Mouse (Mus musculus): ENCODE measurements around the gene Fto. TPM values are rescaled to one million over a fixed set of nuclear protein-coding genes. Genes with fewer than 3 reads are reported as not detected.

Gene Fto
- polyA plus RNA-seq, 2 experiments, result 10.0 to 15.6 TPM

DNA sequence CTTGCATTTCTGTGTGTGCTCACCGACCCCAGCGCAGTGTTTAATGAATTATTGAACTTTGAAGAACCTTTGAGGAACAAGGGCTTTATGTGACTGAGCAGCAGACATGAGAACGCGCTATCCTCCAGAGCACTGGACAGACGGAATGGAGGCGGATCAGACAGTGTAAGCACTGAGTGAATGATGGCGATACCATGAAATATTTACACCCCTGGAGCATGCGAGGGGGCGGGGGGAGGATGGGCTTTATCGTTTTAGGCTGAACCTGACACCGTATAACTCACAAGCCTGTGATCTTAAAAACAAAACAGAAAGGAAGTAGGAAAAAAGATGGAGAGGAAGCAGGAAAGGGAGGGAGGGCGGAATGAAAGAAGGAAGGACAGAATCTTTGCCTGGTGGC is 57.6 kb downstream of the Fto start:
- no peak overlapping the region for H3K4me2 ChIP-seq (ENCODE audit: low read depth)
- H3K4me3 ChIP-seq (ENCODE audit: insufficient read depth in 1 of 2, low read depth in 2 of 2, low read length in 2 of 2), result no peak overlapping the region
- ATAC-seq (ENCODE audit: insufficient read depth), result no peak

GRCm38 (mm10) chr8:91371995-91372394 is 58.7 kb downstream of the Fto start:
- ATAC-seq (ENCODE audit: insufficient read depth), result no peak

More for the DNA sequence above, 57.6 kb downstream of the Fto start:
- no peak for DNase-seq (ENCODE audit: low read depth in 3 of 3, low spot score in 3 of 3)
- no peak overlapping the region for H3K9ac ChIP-seq (replicated peaks)
- no peaks in the 10 kb centered on the region for H3K27me3 ChIP-seq (ENCODE audit: control insufficient read depth, insufficient read depth, low read length)
- TF ChIP-seq CTCF (IDR thresholded peaks at IDR 0.05; ENCODE audit: low read depth) (no peak), EP300 (IDR thresholded peaks at IDR 0.05; ENCODE audit: low read depth) (no peak)
- H3K4me1 ChIP-seq (replicated peaks; ENCODE audit: control insufficient read depth in 2 of 2, insufficient read depth in 2 of 2, low read length in 1 of 2), result peaks cover 0 to 14% of the 10 kb centered on the region in 2 experiments; a peak in 2 of 4 replicates
- 52% methylated on average over 12 of the region's 12 CpGs for WGBS (ENCODE audit: insufficient replicate concordance)
- H3K9me3 ChIP-seq (ENCODE audit: control insufficient read depth, low read length), result no peaks in the 10 kb centered on the region
- no peaks in the 10 kb centered on the region for H3K36me3 ChIP-seq (replicated peaks; ENCODE audit: control insufficient read depth, insufficient read depth, low read depth)
- H3K27ac ChIP-seq, result no peak overlapping the region

GRCm38 (mm10) chr8:91372780-91373577 is 59.7 kb downstream of the Fto start:
- H3K4me3 ChIP-seq (ENCODE audit: insufficient read depth in 1 of 2, low read depth in 2 of 2, low read length in 2 of 2), result no peak overlapping the region
- H3K9me3 ChIP-seq (ENCODE audit: control insufficient read depth, low read length), result no peaks in the 10 kb centered on the region
- H3K4me2 ChIP-seq (ENCODE audit: low read depth), result no peak overlapping the region
- DNase-seq (ENCODE audit: low read depth in 3 of 3, low spot score in 3 of 3) (no peak), ATAC-seq (ENCODE audit: insufficient read depth) (no peak)
- no peaks in the 10 kb centered on the region for H3K36me3 ChIP-seq (replicated peaks; ENCODE audit: control insufficient read depth, insufficient read depth, low read depth)
- TF ChIP-seq CTCF (IDR thresholded peaks at IDR 0.05; ENCODE audit: low read depth), result no peak
- no peak for TF ChIP-seq EP300 (IDR thresholded peaks at IDR 0.05; ENCODE audit: low read depth)
- H3K27ac ChIP-seq, result no peak overlapping the region
- no peak overlapping the region for H3K9ac ChIP-seq (replicated peaks)
- WGBS (ENCODE audit: insufficient replicate concordance), result 76% methylated on average over 9 of the region's 9 CpGs
- H3K27me3 ChIP-seq (ENCODE audit: control insufficient read depth, insufficient read depth, low read length), result no peaks in the 10 kb centered on the region
- H3K4me1 ChIP-seq (replicated peaks; ENCODE audit: control insufficient read depth in 2 of 2, insufficient read depth in 2 of 2, low read length in 1 of 2), result peaks cover 19 to 33% of the 10 kb centered on the region in 2 experiments

More at GRCm38 (mm10) chr8:91371995-91372394, 58.7 kb downstream of the Fto start:
- Histone ChIP-seq H3K4me3 (ENCODE audit: insufficient read depth in 1 of 2, low read depth in 2 of 2, low read length in 2 of 2) (no peak overlapping the region), H3K4me2 (ENCODE audit: low read depth) (no peak overlapping the region), H3K4me1 (replicated peaks; ENCODE audit: control insufficient read depth in 2 of 2, insufficient read depth in 2 of 2, low read length in 1 of 2) (peaks cover 11 to 25% of the 10 kb centered on the region in 2 experiments), H3K36me3 (replicated peaks; ENCODE audit: control insufficient read depth, insufficient read depth, low read depth) (no peaks in the 10 kb centered on the region), H3K9ac (replicated peaks) (no peak overlapping the region), H3K9me3 (ENCODE audit: control insufficient read depth, low read length) (no peaks in the 10 kb centered on the region), H3K27me3 (ENCODE audit: control insufficient read depth, insufficient read depth, low read length) (no peaks in the 10 kb centered on the region), H3K27ac (no peak overlapping the region)
- WGBS (ENCODE audit: insufficient replicate concordance), result 39% methylated on average over 4 of the region's 4 CpGs
- TF ChIP-seq CTCF (IDR thresholded peaks at IDR 0.05; ENCODE audit: low read depth) (no peak), EP300 (IDR thresholded peaks at IDR 0.05; ENCODE audit: low read depth) (no peak)
- DNase-seq (ENCODE audit: low read depth in 3 of 3, low spot score in 3 of 3), result no peak

GRCm38 (mm10) chr8:91375054-91375938 is 62.0 kb downstream of the Fto start:
- Histone ChIP-seq H3K4me1 (replicated peaks; ENCODE audit: control insufficient read depth in 2 of 2, insufficient read depth in 2 of 2, low read length in 1 of 2) (peaks cover 21 to 35% of the 10 kb centered on the region in 2 experiments), H3K4me2 (ENCODE audit: low read depth) (no peak overlapping the region), H3K9me3 (ENCODE audit: control insufficient read depth, low read length) (no peaks in the 10 kb centered on the region), H3K27ac (no peak overlapping the region), H3K27me3 (ENCODE audit: control insufficient read depth, insufficient read depth, low read length) (no peaks in the 10 kb centered on the region), H3K36me3 (replicated peaks; ENCODE audit: control insufficient read depth, insufficient read depth, low read depth) (no peaks in the 10 kb centered on the region), H3K4me3 (ENCODE audit: insufficient read depth in 1 of 2, low read depth in 2 of 2, low read length in 2 of 2) (no peak overlapping the region), H3K9ac (replicated peaks) (no peak overlapping the region)
- WGBS (ENCODE audit: insufficient replicate concordance), result 66% methylated on average over 20 of the region's 20 CpGs
- ATAC-seq (ENCODE audit: insufficient read depth) (no peak), DNase-seq (ENCODE audit: low read depth in 3 of 3, low spot score in 3 of 3) (no peak)
- TF ChIP-seq CTCF (IDR thresholded peaks at IDR 0.05; ENCODE audit: low read depth) (no peak), EP300 (IDR thresholded peaks at IDR 0.05; ENCODE audit: low read depth) (no peak)

DNA sequence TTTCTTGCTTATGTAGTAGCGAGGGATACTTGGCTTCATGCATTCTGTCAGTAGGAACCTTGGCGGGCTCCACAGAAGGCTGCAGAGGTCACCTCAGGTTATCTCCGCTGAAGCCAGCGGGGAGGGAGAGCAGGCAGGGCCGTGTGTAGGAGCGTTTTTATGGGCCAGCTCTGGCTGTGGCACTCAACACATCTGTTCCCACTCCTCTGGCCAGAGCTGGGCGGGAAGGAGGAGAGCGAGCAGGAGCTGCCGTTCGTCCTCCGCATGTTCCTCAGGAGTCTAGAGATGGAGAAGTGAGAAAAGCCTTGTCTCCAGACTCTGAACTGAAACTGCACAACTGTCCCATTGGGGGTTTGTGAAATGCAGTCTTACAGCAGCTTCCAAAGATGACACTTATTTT is 63.5 kb downstream of the Fto start:
- no peaks in the 10 kb centered on the region for H3K27me3 ChIP-seq (ENCODE audit: control insufficient read depth, insufficient read depth, low read length)
- DNase-seq (ENCODE audit: low read depth in 3 of 3, low spot score in 3 of 3) (no peak), ATAC-seq (ENCODE audit: insufficient read depth) (no peak)
- no peaks in the 10 kb centered on the region for H3K36me3 ChIP-seq (replicated peaks; ENCODE audit: control insufficient read depth, insufficient read depth, low read depth)
- TF ChIP-seq CTCF (IDR thresholded peaks at IDR 0.05; ENCODE audit: low read depth), result no peak
- no peak for TF ChIP-seq EP300 (IDR thresholded peaks at IDR 0.05; ENCODE audit: low read depth)
- H3K9me3 ChIP-seq (ENCODE audit: control insufficient read depth, low read length), result no peaks in the 10 kb centered on the region
- H3K4me1 ChIP-seq (replicated peaks; ENCODE audit: control insufficient read depth in 2 of 2, insufficient read depth in 2 of 2, low read length in 1 of 2), result peaks cover 23 to 43% of the 10 kb centered on the region in 2 experiments
- peak overlapping the region; percentile 22 for H3K4me2 ChIP-seq (ENCODE audit: low read depth)
- 35% methylated on average over 11 of the region's 11 CpGs for WGBS (ENCODE audit: insufficient replicate concordance)
- no peak overlapping the region for H3K4me3 ChIP-seq (ENCODE audit: insufficient read depth in 1 of 2, low read depth in 2 of 2, low read length in 2 of 2)
- no peak overlapping the region for H3K9ac ChIP-seq (replicated peaks)
- no peak overlapping the region for H3K27ac ChIP-seq

Measured in liver, embryonic 14.5 days (tissue).